Mouse (Mus musculus) liver, postnatal 0 days (tissue): ENCODE data around the gene Fzr1. TPM values are rescaled to one million over a fixed set of nuclear protein-coding genes. Genes with fewer than 3 reads are reported as not detected.
A peak's percentile ranks its signal among the peaks of the same experiment; 100 is the strongest.

ENCODE experiments used
- ATAC-seq: fragments of 200-750 bp; cut with Nextera tagmentation; 2 replicates; pipeline ENCODE4 v1.8.0; 2017; ENCODE audit warnings: mild to moderate bottlenecking, moderate library complexity
- DNase-seq: peaks from one replicate; pipeline ENCODE4 v3.0.0-alpha.2; 2016
- H3K27ac ChIP-seq: fragments of 300-500 bp; sonication (generic); 2 replicates; pipeline ENCODE4 v1.5.1; 2014; ENCODE audit warnings: antibody characterized with exemption, moderate library complexity, mild to moderate bottlenecking, low read depth
- H3K27me3 ChIP-seq: fragments of 300-500 bp; sonication (generic); 2 replicates; pipeline ENCODE4 v1.6.1; 2014; ENCODE audit warnings: low read length, control low read depth, mixed read lengths; ENCODE audit not compliant: insufficient read depth
- H3K36me3 ChIP-seq: fragments of 300-500 bp; sonication (generic); replicated peaks from 2 replicates; pipeline ENCODE4 v1.6.1; 2014; ENCODE audit warnings: mild to moderate bottlenecking, control low read depth, low read length, moderate library complexity, mixed read lengths; ENCODE audit not compliant: insufficient read depth
- H3K4me1 ChIP-seq: fragments of 300-500 bp; sonication (generic); 2 replicates; pipeline ENCODE4 v1.6.1; 2014; ENCODE audit warnings: antibody characterized with exemption, mild to moderate bottlenecking, control low read depth; ENCODE audit not compliant: insufficient read depth
- H3K4me2 ChIP-seq: fragments of 300-500 bp; sonication (generic); 2 replicates; pipeline ENCODE4 v1.6.1; 2014; ENCODE audit warnings: low read depth, mild to moderate bottlenecking, low read length, moderate library complexity, mixed read lengths
- H3K4me3 ChIP-seq: fragments of 300-500 bp; sonication (generic); 2 replicates; pipeline ENCODE4 v1.5.1; 2014; ENCODE audit warnings: low read depth, low read length
- H3K9ac ChIP-seq: fragments of 300-500 bp; sonication (generic); replicated peaks from 2 replicates; pipeline ENCODE4 v1.6.1; 2014; ENCODE audit warnings: mild to moderate bottlenecking, moderate library complexity
- H3K9me3 ChIP-seq: fragments of 300-500 bp; sonication (generic); 2 replicates; pipeline ENCODE4 v1.6.1; 2016; ENCODE audit warnings: mild to moderate bottlenecking, control low read depth, low read length, mixed read lengths
- CTCF ChIP-seq: sonication (generic); IDR thresholded peaks from 2 replicates; pipeline ENCODE4 v1.5.1; 2016; ENCODE audit warnings: antibody characterized with exemption, low read depth
- EP300 ChIP-seq: IDR thresholded peaks from 2 replicates; pipeline ENCODE4 v1.6.1; 2016; ENCODE audit warnings: antibody characterized with exemption, low read depth, mild to moderate bottlenecking
- WGBS: fragments of 180-500 bp; shearing (Covaris S2); extraction: QIAGEN DNeasy Blood & Tissue Kit; methylation state at CpG from one replicate; pipeline ENCODE4 v1.1.7; 2014; ENCODE audit not compliant: insufficient replicate concordance; 5-methylcytosine and 5-hydroxymethylcytosine counted together
- polyA plus RNA-seq: library from polyadenylated mRNA; unstranded; fragments of >200 nt; fragmentation: Nextera tagmentation; extraction: Ambion mirVana; gene quantifications from 2 replicates; pipeline ENCODE4 v1.2.1, GENCODE M21; 2015

Gene Fzr1
- polyA plus RNA-seq, 1 experiment from 2014 or later: 69.7 TPM

DNA sequence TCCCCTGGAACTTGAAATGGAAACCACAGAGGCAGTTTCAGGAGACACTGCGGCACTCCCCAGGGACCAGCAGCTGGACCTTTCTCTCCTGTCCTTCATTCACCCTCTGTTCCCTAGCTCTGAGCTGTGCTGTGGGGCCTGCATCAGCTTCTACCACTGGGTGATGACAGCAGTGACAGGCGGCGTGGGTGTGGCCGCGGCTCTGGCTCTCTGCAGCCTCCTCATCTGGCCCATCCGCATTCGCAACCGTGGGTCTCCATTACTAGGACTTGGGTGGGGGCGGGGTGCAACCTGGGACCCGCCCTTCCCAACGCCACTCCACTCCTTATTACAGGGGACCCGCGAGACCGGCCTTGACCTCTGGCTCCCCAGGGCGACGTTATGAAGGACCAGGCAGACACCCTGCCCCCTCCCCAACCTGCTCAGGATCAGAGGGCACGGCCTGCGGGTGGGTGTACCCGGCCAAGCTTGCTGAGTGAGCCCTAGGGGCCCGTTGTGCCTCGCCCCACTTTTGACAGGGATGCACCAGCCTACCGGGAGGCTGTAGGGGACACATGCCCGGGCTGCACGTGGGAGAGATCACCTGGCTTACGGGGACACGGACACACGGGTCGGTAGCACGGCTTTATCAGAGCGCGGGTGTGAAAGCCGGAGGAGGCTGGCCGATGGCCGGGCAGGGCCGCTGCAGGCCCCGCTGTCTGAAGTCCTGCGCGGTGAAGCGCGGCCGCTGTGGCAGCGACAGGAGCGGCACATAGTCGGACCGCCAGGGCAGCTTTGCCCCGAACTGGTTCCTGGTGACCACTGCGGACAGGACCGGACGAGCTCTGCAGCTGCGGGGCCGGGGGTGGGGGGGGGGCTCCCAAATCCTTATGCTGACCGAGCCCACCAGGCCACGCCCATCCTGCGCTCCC is 14.6 kb downstream of the Fzr1 start:
- Histone ChIP-seq H3K4me3 (no peak overlapping the region), H3K9me3 (no peaks in the 10 kb centered on the region), H3K9ac (0 out of 2 replicates have a peak overlapping the region, but pooled peaks have one; percentile 26), H3K36me3 (peaks cover 63% of the 10 kb centered on the region), H3K4me1 (peaks cover 60% of the 10 kb centered on the region), H3K4me2 (peak overlapping the region; percentile 34; the same call in 1 of the 2 replicates), H3K27ac (peak overlapping the region; percentile 78), H3K27me3 (no peaks in the 10 kb centered on the region)
- WGBS: 68% methylated on average over 54 of the region's 54 CpGs
- peak; percentile 59 for DNase-seq
- TF ChIP-seq EP300 (no peak), CTCF (no peak)
- no peak for ATAC-seq

GRCm38 (mm10) chr10:81362336-81362949 is 15.9 kb downstream of the Fzr1 start:
- 49% methylated on average over 12 of the region's 12 CpGs for WGBS
- H3K4me1 ChIP-seq: peaks cover 66% of the 10 kb centered on the region
- peak overlapping the region; percentile 78 for H3K27ac ChIP-seq
- no peak for TF ChIP-seq EP300
- TF ChIP-seq CTCF: no peak
- peak; percentile 80 for DNase-seq
- peak overlapping the region; percentile 44 for H3K4me2 ChIP-seq
- H3K9ac ChIP-seq: peak overlapping the region; percentile 62
- H3K4me3 ChIP-seq: no peak overlapping the region
- peak; percentile 82 for ATAC-seq
- H3K9me3 ChIP-seq: no peaks in the 10 kb centered on the region
- H3K27me3 ChIP-seq: no peaks in the 10 kb centered on the region
- H3K36me3 ChIP-seq: peaks cover 50% of the 10 kb centered on the region

- Histone ChIP-seq H3K27ac (peak overlapping the region; percentile 0; the same call in 1 of the 2 replicates), H3K4me2 (0 out of 2 replicates have a peak overlapping the region, but pooled peaks have one; percentile 14), H3K4me3 (no peak overlapping the region), H3K9ac (0 out of 2 replicates have a peak overlapping the region, but pooled peaks have one; percentile 45), H3K27me3 (no peaks in the 10 kb centered on the region), H3K9me3 (no peaks in the 10 kb centered on the region), H3K36me3 (peaks cover 37% of the 10 kb centered on the region), H3K4me1 (peaks cover 70% of the 10 kb centered on the region)
- no peak for ATAC-seq
- 76% methylated on average over 8 of the region's 8 CpGs for WGBS
- DNase-seq: peak; percentile 27
- TF ChIP-seq EP300: no peak
- TF ChIP-seq CTCF: no peak
These were observed 17.6 kb downstream of the Fzr1 start for GRCm38 (mm10) chr10:81360721-81361120.

- peak overlapping the region; percentile 81 for H3K4me2 ChIP-seq
- WGBS: 19% methylated on average over 1 of the region's 1 CpGs
- no peaks in the 10 kb centered on the region for H3K27me3 ChIP-seq
- TF ChIP-seq EP300 (no peak), CTCF (no peak)
- H3K4me3 ChIP-seq: peak overlapping the region; percentile 69
- DNase-seq: peak; percentile 35
- no peaks in the 10 kb centered on the region for H3K9me3 ChIP-seq
- peak overlapping the region; percentile 79 for H3K9ac ChIP-seq
- H3K36me3 ChIP-seq: peaks cover 33% of the 10 kb centered on the region
- ATAC-seq: no peak
- peak overlapping the region; percentile 77 for H3K27ac ChIP-seq
- peaks cover 54% of the 10 kb centered on the region for H3K4me1 ChIP-seq
These were observed 19.5 kb downstream of the Fzr1 start for GRCm38 (mm10) chr10:81358841-81359240.

GRCm38 (mm10) chr10:81358209-81358608 is 20.1 kb downstream of the Fzr1 start:
- Histone ChIP-seq H3K4me3 (peak overlapping the region; percentile 69), H3K36me3 (peaks cover 26% of the 10 kb centered on the region), H3K27me3 (no peaks in the 10 kb centered on the region), H3K9ac (peak overlapping the region; percentile 79), H3K4me2 (peak overlapping the region; percentile 81), H3K9me3 (no peaks in the 10 kb centered on the region), H3K4me1 (peaks cover 48% of the 10 kb centered on the region), H3K27ac (peak overlapping the region; percentile 77)
- TF ChIP-seq EP300 (no peak), CTCF (no peak)
- ATAC-seq (no peak), DNase-seq (peak; percentile 44)
- 26% methylated on average over 4 of the region's 4 CpGs for WGBS

GRCm38 (mm10) chr10:81356991-81357844 is 21.1 kb downstream of the Fzr1 start, which contains the start of gene Mfsd12:
TSS of gene Mfsd12 (plus strand) at chr10:81357491.
- H3K27me3 ChIP-seq: no peaks in the 10 kb centered on the region
- DNase-seq: peak; percentile 94
- peak within 1 kb of the TSS; percentile 69 for H3K4me3 ChIP-seq
- H3K36me3 ChIP-seq: peaks cover 19% of the 10 kb centered on the region
- H3K9me3 ChIP-seq: no peaks in the 10 kb centered on the region
- peak; percentile 89 for ATAC-seq
- TF ChIP-seq EP300: no peak
- TF ChIP-seq CTCF: no peak
- peak within 1 kb of the TSS; percentile 80 for H3K27ac ChIP-seq
- H3K4me2 ChIP-seq: peak within 1 kb of the TSS; percentile 81
- H3K9ac ChIP-seq: peak within 1 kb of the TSS; percentile 79
- peaks cover 47% of the 10 kb centered on the region for H3K4me1 ChIP-seq
- 2% methylated on average over 65 of the region's 79 CpGs for WGBS
